Mouse (Mus musculus) thymus, postnatal 0 days (tissue): ENCODE results near the gene Pinlyp. TPM values are rescaled to one million over a fixed set of nuclear protein-coding genes. Genes with fewer than 3 reads are reported as not detected.

Experiments used
- DNase-seq: peaks from one replicate; pipeline ENCODE4 v3.0.0-alpha.2; 2015; ENCODE audit warnings: low spot score
- polyA plus RNA-seq: library from polyadenylated mRNA; unstranded; fragments of >200 nt; fragmentation: Nextera tagmentation; extraction: Ambion mirVana; gene quantifications from 2 replicates; pipeline ENCODE4 v1.2.1, GENCODE M21; 2015

Pinlyp gene
- polyA plus RNA-seq, 1 experiment from 2014 or later = 1.8 TPM

DNA sequence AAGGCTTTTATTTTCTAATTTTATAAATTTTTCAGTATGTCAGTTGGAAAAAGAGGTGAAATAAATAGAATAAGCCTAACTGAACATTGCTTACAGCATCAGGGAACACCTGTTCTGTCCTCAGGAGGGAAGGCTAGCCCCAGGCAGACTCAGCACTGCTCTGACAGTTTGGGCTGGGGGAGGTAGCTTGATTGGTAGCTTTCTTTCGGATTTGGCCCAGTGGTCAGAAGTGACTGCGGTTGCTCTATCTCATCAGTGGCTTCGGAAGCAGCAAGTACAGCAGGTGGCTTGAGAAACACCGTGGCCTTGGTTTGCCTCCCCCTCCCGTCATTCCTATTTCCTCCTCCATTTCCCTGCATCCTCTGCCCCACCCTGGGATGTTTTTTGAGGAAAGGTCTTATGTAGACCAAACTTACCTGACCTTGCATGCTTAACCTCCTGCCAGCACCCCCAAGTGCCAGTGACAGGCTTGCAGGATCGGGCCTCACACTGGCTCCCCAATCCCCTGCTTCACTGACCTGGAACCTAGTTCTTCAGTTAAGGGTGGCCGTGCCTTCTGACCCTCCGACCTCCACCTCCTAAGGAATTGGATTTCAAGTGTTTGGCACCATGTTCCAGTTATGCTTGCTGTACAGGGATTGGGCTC is 17.4 kb upstream of the Pinlyp start:
- DNase-seq = no peak

DNA sequence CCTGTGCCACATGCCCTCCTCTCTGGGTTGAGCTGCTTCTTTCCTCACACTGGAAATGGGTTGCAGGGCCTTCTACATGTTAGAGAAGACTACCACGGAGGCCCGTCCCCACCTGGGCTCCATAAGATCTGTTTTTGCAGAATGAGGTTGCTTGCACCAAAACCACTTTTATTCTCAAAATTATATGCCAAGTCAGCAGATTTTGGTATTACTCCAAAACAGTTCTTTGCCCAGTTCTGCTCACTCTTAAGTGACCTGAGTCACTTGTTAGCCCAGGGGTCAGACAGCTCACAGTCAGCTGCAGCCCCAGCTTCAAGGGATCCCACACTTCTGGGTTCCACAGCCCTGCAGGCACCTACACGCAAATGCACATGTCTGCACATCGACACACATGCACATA is 15.5 kb upstream of the Pinlyp start:
- no peak for DNase-seq

- no peak for DNase-seq
Measured at GRCm38 (mm10) chr7:24555786-24556185, 9.9 kb upstream of the Pinlyp start.

- DNase-seq = no peak
Measured at GRCm38 (mm10) chr7:24551985-24552759, 6.3 kb upstream of the Pinlyp start.

DNA sequence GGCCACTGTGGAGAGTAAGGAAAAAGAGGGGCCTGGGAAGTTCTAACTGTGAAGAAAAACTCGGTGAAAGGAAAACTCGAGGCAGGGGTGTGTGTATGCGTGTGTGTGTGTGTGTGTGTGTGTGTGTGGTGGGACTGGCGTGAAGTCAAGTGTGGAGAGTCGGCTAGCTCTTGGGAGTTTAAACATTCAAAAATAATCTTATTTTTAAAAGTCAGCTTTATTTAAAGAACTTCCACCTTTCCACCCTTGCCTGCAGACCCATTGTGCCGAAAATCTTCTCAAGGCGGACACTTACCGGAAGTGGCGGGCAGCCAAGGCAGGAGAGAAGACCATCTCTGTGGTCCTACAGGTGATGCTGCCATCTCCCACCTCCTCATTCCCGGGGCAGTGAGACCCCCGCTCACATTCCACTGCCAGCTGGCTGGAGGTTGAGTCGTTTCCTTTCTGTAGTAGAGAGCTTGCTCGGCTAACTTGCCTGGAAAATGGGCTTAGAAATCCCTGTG is 1.7 kb upstream of the Pinlyp start:
- DNase-seq = no peak

GRCm38 (mm10) chr7:24546634-24547389 is 894 bp upstream of the Pinlyp start:
- DNase-seq = peak; percentile 99

DNA sequence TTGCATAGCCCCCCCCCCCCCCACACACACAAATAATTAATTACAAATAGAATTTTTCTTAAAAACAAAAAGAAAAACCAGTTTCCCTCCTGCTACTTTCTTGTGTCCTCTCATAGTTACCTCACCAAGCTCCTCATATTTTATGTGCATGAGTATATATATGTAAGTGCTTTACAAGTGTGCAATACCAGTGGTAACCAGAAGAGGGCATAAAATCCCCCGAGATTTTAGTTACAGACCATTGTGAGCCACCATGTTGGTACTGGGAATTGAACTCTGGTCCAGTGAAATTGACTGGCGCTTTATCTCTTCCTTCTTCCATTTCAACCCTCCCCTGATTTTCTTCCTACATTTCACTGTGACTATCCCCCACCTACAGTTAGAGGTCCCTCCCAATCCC is 1.4 kb downstream of the Pinlyp start:
- no peak for DNase-seq

- DNase-seq = no peak
Measured at GRCm38 (mm10) chr7:24539686-24540085, 6.2 kb downstream of the Pinlyp start.

- no peak for DNase-seq
Measured at GRCm38 (mm10) chr7:24538701-24539100, 7.2 kb downstream of the Pinlyp start.

DNA sequence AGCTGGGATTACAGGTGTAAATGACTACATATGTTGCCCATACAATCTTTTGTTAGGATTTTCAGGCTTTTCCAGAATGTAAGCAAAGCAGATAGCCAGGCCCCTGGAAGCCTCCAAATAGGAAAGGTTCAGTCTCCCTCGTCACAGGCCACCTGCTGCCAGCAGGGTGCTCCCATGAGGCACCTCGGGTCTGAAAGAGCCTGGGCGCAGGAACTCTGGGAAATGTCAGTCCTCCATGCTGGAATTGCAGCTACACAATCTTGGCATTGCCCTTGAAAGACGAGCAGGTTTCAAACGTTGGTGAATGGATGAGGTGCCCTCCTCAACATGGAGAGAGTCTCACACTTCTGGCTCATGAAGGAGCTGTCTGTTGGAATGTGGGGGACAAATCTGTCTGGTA is 7.8 kb downstream of the Pinlyp start:
- DNase-seq = no peak

DNA sequence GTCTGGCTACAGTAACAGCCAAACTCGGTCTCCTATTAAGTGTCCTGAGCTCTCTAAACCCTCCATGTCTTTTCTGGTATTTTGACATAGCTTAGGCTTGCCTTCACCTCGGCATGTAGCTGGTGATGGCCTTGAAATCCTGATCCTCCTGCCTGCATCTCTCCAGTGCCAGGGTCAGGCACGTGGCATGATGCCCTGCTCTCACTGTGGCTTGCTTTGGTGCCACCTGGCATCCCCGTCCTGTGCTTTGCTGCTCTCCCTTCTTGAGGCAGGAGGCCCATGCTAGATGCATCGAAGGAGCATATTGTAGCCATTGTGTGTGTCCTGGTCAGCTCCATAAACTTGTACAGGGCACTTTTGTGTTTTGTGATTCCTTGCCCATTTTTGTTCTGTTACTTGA is 8.3 kb downstream of the Pinlyp start:
- no peak for DNase-seq

DNA sequence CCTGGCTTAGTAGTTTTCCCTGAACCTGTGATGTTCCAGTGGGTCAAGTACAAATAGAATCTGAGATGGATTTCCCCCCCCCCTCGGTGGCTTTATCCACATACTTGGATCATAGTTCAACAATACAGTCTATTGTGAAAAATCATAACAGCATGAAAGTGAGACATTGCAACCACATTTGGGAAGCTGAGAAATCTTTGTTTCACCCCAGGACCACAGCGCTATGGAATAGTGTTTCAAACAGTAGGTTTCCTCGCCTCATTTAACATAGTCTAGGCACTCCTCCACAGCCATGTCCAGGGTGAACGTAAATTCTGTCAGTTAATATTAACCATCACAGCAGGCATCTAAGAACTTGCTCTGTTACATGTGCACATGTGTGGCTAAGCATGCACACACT is 8.8 kb downstream of the Pinlyp start:
- DNase-seq = no peak

GRCm38 (mm10) chr7:24534301-24534700 is 11.6 kb downstream of the Pinlyp start:
- DNase-seq = no peak

- no peak for DNase-seq
Measured at GRCm38 (mm10) chr7:24533806-24534205, 12.1 kb downstream of the Pinlyp start.

GRCm38 (mm10) chr7:24533031-24533571 is 12.8 kb downstream of the Pinlyp start:
- no peak for DNase-seq

GRCm38 (mm10) chr7:24531211-24531971 is 14.5 kb downstream of the Pinlyp start:
- peak; percentile 67 for DNase-seq

DNA sequence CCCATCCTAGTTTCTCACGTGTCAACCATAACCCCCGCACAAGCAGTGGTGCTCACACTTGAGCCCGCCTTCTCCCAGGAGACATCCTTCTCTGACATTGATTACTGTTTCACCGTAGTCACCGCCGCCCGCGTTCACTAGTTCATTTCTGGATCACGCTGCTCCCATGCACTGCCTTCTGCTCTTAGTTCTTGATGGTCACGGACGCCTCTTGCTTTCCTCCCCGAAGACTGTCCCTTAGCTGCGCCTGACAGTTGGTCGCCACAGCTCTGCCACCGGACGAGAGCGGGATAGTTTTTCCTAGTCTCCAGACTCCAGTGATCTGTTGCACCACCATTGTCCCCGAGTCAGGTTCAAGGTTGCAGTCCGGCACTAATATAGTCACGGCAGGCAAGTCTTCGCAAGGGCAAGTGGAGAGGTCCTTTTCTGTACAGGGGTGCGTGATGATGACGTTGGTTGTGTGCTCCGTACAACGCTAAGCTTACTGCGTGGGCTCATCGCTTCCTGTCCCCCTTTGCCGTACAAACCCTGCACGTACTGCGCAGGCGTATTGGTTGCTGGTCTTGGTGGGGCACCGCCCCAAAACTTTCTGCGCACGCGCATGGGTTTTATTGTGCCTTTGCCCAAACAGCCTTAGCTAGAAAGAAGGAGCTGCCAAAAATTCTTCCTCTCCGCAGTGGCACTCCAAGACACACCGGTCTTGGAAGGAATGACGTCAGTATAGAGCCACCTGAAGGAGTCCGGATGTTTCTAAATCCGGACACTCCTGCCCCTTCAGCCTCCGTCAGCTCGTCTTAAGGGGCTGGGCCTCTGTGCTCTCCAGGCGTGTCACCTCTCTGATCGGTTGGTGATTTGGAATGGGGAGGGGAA is 15.6 kb downstream of the Pinlyp start, which contains the start of gene Irgq:
Gene Irgq, plus strand, starts transcription at position 628 of the 870 bp plus-strand sequence.
- DNase-seq = peak; percentile 100

DNA sequence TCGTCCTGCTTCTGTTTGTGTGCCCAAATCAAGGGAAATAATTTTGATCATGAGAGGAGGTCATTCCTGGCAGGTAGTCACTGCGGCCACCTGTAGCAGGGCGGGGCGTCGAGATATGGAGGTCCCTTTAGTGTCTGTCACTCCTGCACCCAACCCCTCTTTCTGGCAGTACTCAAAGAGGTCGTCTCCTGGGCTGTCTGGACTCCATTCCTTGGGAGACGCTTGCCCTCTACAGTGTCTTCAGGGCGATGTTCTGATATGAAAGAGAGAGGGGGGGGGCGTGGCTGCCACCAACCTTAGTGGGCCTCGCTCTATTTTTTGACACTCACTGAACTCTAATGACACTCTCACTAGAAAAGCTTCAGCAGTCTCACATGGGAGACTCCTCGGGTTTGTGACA is 16.3 kb downstream of the Pinlyp start:
- no peak for DNase-seq

- no peak for DNase-seq
Measured at GRCm38 (mm10) chr7:24528861-24529260, 17.1 kb downstream of the Pinlyp start.
